Mouse (Mus musculus) heart, embryonic 16.5 days (tissue): ENCODE results near the gene Il10rb. TPM values are rescaled to one million over a fixed set of nuclear protein-coding genes. Genes with fewer than 3 reads are reported as not detected.

Experiments
- ATAC-seq: fragments of 200-750 bp; cut with Nextera tagmentation; replicated peaks from 2 replicates; pipeline ENCODE4 v1.8.0; 2017; ENCODE audit warnings: moderate number of reproducible peaks; ENCODE audit not compliant: insufficient read depth, low FRiP score; ENCODE audit errors: extremely low read depth
- H3K27ac ChIP-seq: fragments of 300-500 bp; sonication (generic); 2 replicates; pipeline ENCODE4 v1.5.1; 2014; ENCODE audit warnings: mild to moderate bottlenecking, low read length, control low read depth, moderate library complexity
- H3K27me3 ChIP-seq: fragments of 300-500 bp; sonication (generic); 2 replicates; pipeline ENCODE4 v1.6.1; 2014; ENCODE audit warnings: low read length, mixed read lengths; ENCODE audit not compliant: control insufficient read depth, insufficient read depth
- H3K36me3 ChIP-seq: fragments of 300-500 bp; sonication (generic); 2 replicates; pipeline ENCODE4 v1.6.1; 2014; ENCODE audit not compliant: control insufficient read depth, insufficient read depth
- H3K4me1 ChIP-seq: fragments of 300-500 bp; sonication (generic); 2 replicates; pipeline ENCODE4 v1.6.1; 2014; ENCODE audit warnings: low read length, mixed read lengths; ENCODE audit not compliant: control insufficient read depth, insufficient read depth
- H3K4me2 ChIP-seq: fragments of 300-500 bp; sonication (generic); 2 replicates; pipeline ENCODE4 v1.6.1; 2014; ENCODE audit warnings: low read depth, mild to moderate bottlenecking, control low read depth, low read length
- H3K4me3 ChIP-seq: fragments of 300-500 bp; sonication (generic); 2 replicates; pipeline ENCODE4 v1.5.1; 2014; ENCODE audit warnings: mild to moderate bottlenecking, control low read depth, low read length
- H3K9ac ChIP-seq: fragments of 300-500 bp; sonication (generic); 2 replicates; pipeline ENCODE4 v1.6.1; 2014; ENCODE audit warnings: low read length, control low read depth
- H3K9me3 ChIP-seq: fragments of 300-500 bp; sonication (generic); replicated peaks from 2 replicates; pipeline ENCODE4 v1.6.1; 2016; ENCODE audit warnings: low read length; ENCODE audit not compliant: control insufficient read depth
- WGBS: fragments of 180-500 bp; shearing (Covaris S2); extraction: QIAGEN DNeasy Blood & Tissue Kit; methylation state at CpG from one replicate; pipeline ENCODE4 v1.1.7; 2014; 5-methylcytosine and 5-hydroxymethylcytosine counted together
- polyA plus RNA-seq: library from polyadenylated mRNA; unstranded; fragments of >200 nt; fragmentation: Nextera tagmentation; extraction: Ambion mirVana; gene quantifications from 2 replicates; pipeline ENCODE4 v1.2.1, GENCODE M21; 2015

Gene Il10rb
- polyA plus RNA-seq, 1 experiment from 2014 or later: 71.3 TPM

- Histone ChIP-seq H3K27me3 (no peaks in the 10 kb centered on the region), H3K9ac (no peak overlapping the region), H3K4me3 (no peak overlapping the region), H3K27ac (peak overlapping the region; percentile 86), H3K9me3 (no peaks in the 10 kb centered on the region), H3K4me2 (no peak overlapping the region), H3K36me3 (no peaks in the 10 kb centered on the region), H3K4me1 (peaks cover 19% of the 10 kb centered on the region)
- ATAC-seq: peak; percentile 50
- WGBS: 28% methylated on average over 3 of the region's 3 CpGs
These were observed 42.5 kb upstream of the Il10rb start for GRCm38 (mm10) chr16:91363483-91363882.

GRCm38 (mm10) chr16:91366567-91366966 is 39.4 kb upstream of the Il10rb start:
- peak overlapping the region; percentile 57 for H3K27ac ChIP-seq
- ATAC-seq: no peak
- H3K36me3 ChIP-seq: no peaks in the 10 kb centered on the region

GRCm38 (mm10) chr16:91367066-91367465 is 38.9 kb upstream of the Il10rb start:
- no peaks in the 10 kb centered on the region for H3K9me3 ChIP-seq
- peak overlapping the region; percentile 57 for H3K27ac ChIP-seq
- no peak for ATAC-seq
- WGBS: 72% methylated on average over 2 of the region's 2 CpGs
- H3K9ac ChIP-seq: no peak overlapping the region
- H3K4me1 ChIP-seq: peaks cover 18% of the 10 kb centered on the region
- no peaks in the 10 kb centered on the region for H3K36me3 ChIP-seq
- H3K27me3 ChIP-seq: no peaks in the 10 kb centered on the region
- H3K4me2 ChIP-seq: no peak overlapping the region
- no peak overlapping the region for H3K4me3 ChIP-seq

More at GRCm38 (mm10) chr16:91366567-91366966, 39.4 kb upstream of the Il10rb start:
- Histone ChIP-seq H3K9me3 (no peaks in the 10 kb centered on the region), H3K4me1 (peaks cover 19% of the 10 kb centered on the region), H3K4me2 (no peak overlapping the region), H3K4me3 (no peak overlapping the region), H3K9ac (no peak overlapping the region), H3K27me3 (no peaks in the 10 kb centered on the region)

GRCm38 (mm10) chr16:91372577-91373472 is 33.1 kb upstream of the Il10rb start, which contains the start of gene Ifnar2:
Gene Ifnar2 (plus strand): TSS chr16:91372783.
- Histone ChIP-seq H3K27me3 (no peaks in the 10 kb centered on the region), H3K4me2 (peak within 1 kb of the TSS; percentile 85), H3K9me3 (0 out of 2 replicates have a peak, but pooled peaks cover 2% of the 10 kb centered on the region), H3K36me3 (peaks cover 5% of the 10 kb centered on the region; the same call in 1 of the 2 replicates), H3K4me3 (peak within 1 kb of the TSS; percentile 73), H3K4me1 (peaks cover 13% of the 10 kb centered on the region), H3K27ac (peak within 1 kb of the TSS; percentile 96), H3K9ac (peak within 1 kb of the TSS; percentile 89)
- ATAC-seq: peak; percentile 93
- under 1% methylated on average over 62 of the region's 62 CpGs for WGBS

DNA sequence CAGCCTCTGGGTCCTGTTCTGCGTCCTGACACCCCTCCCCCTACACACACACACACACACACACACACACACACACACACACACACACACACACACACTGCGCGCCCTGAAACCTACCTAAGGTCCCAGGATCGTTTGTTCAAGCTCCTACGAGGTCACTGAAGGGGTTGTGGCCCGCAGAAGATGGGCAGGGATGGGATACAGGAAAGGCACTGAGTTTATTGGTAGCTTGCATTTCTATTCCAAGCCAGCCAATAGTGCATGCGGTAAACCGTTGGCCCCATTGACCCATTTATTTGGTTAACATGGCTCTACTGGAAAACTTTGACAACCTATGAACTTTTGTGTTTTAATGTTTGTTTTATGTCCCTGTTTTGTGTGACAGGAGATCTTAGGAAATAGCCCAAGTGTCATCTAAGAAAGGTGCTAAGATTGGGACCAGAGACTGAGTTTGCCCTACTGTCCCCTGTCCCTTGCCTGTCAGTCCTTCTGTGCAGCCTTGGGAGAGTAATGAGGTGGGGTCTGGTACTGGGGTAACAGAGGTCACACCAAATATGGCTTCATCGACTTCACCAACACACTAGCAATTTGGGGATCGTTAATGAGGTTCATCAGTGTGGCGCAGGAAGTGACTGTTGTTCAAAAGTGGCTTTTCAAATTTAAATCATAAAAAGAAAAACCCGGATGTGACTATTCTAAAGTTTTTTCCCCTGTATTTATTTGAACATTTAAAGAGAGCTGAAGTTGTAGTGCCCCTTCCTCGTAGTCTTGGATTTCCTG is 32.3 kb upstream of the Il10rb start:
- Histone ChIP-seq H3K4me2 (peak overlapping the region; percentile 85), H3K9me3 (0 out of 2 replicates have a peak, but pooled peaks cover 2% of the 10 kb centered on the region), H3K27ac (peak overlapping the region; percentile 96), H3K9ac (peak overlapping the region; percentile 89), H3K27me3 (no peaks in the 10 kb centered on the region), H3K4me3 (peak overlapping the region; percentile 73), H3K36me3 (peaks cover 5% of the 10 kb centered on the region; the same call in 1 of the 2 replicates), H3K4me1 (peaks cover 18% of the 10 kb centered on the region)
- no peak for ATAC-seq
- WGBS: 27% methylated on average over 13 of the region's 13 CpGs

- Histone ChIP-seq H3K4me3 (peak overlapping the region; percentile 73), H3K9me3 (0 out of 2 replicates have a peak, but pooled peaks cover 2% of the 10 kb centered on the region), H3K27me3 (no peaks in the 10 kb centered on the region), H3K4me2 (peak overlapping the region; percentile 85), H3K36me3 (peaks cover 5% of the 10 kb centered on the region; the same call in 1 of the 2 replicates), H3K27ac (peak overlapping the region; percentile 96), H3K4me1 (peaks cover 24% of the 10 kb centered on the region), H3K9ac (peak overlapping the region; percentile 89; the same call in 1 of the 2 replicates)
- ATAC-seq: no peak
- 27% methylated on average over 3 of the region's 3 CpGs for WGBS
These were observed 31.7 kb upstream of the Il10rb start for GRCm38 (mm10) chr16:91374253-91374634.

GRCm38 (mm10) chr16:91376701-91377100 is 29.3 kb upstream of the Il10rb start:
- Histone ChIP-seq H3K27me3 (no peaks in the 10 kb centered on the region), H3K9ac (no peak overlapping the region), H3K9me3 (0 out of 2 replicates have a peak, but pooled peaks cover 2% of the 10 kb centered on the region), H3K4me2 (no peak overlapping the region), H3K4me1 (peaks cover 27% of the 10 kb centered on the region), H3K36me3 (peaks cover 5% of the 10 kb centered on the region; the same call in 1 of the 2 replicates), H3K4me3 (no peak overlapping the region), H3K27ac (peak overlapping the region; percentile 43; the same call in 1 of the 2 replicates)
- no peak for ATAC-seq
- 89% methylated on average over 10 of the region's 10 CpGs for WGBS

- Histone ChIP-seq H3K27ac (peak overlapping the region; percentile 66), H3K9me3 (0 out of 2 replicates have a peak, but pooled peaks cover 2% of the 10 kb centered on the region), H3K4me2 (peak overlapping the region; percentile 44), H3K27me3 (no peaks in the 10 kb centered on the region), H3K9ac (no peak overlapping the region), H3K36me3 (peaks cover 5% of the 10 kb centered on the region; the same call in 1 of the 2 replicates), H3K4me1 (peaks cover 26% of the 10 kb centered on the region), H3K4me3 (peak overlapping the region; percentile 9; the same call in 1 of the 2 replicates)
- 44% methylated on average over 17 of the region's 17 CpGs for WGBS
- ATAC-seq: no peak
These were observed 27.5 kb upstream of the Il10rb start for GRCm38 (mm10) chr16:91378431-91378986.
